Mouse (Mus musculus) liver, adult 2 months (tissue): ENCODE measurements around the gene Mogs.

Source experiments
- CTCF ChIP-seq: fragments of 200-500 bp; IDR thresholded peaks from 2 replicates; pipeline ENCODE4 v1.5.1; 2011; ENCODE audit warnings: low read depth, low read length, control low read depth
- POLR2A ChIP-seq: fragments of 200-500 bp; IDR thresholded peaks from 2 replicates; pipeline ENCODE4 v1.6.1; 2011; ENCODE audit warnings: low read length, control low read depth; ENCODE audit not compliant: insufficient read depth; ENCODE audit errors: extremely low read depth

DNA sequence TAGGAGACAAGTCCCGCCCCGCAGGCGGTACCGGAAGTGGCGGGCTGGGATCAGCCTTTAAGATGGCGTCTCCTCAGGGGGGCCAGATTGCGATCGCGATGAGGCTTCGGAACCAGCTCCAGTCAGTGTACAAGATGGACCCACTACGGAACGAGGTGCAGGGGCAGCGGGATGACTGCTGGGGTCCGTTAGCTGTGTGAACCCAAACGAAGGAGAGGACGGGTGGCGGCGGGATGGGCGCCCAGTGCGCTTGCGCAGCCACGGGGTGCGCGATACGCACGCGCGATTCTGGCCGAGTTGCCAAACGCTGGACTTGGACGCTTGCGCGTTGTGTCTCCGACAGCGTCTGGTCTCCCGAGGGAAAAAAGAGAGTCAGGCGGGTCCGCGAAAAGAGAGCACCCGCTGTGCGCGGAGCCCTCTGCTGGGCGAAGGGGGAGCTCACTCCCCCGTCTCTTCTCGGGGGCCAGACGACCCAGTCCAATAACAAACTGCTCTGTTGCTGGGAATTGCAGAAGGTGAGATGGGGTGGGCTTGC lies 36.9 kb upstream of the Mogs start:
- peak; percentile 62 for TF ChIP-seq CTCF
- TF ChIP-seq POLR2A, result no peak
